20 mouse cellular contexts compared by ENCODE assay signal in the genomic region with DNA sequence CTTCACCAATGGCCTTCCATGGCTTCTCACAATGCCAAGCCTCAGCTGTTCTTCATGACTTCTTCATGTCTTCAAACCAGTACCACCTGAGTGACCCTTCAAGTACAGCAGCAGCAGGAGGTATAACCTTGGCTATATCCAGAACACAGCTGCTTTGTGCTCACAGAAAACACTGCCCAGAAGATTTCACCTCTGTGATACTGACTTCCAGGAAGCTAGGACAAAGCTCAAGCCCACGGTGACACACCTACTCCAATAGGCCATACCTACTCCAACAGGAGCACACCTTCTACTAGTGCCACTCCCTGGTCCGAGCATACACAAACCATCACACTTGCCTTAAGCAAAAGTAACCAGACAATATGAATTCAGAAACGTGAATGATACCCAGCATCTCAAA.
"Had no signal": no experiment of that assay in that cellular context is flagged by ENCODE, and none has a peak within 500 bp of the region (broad histone marks: within the 10 kb centered on the region; RNA-seq: fewer than 3 reads in every experiment).

No protein-coding gene starts in this region.

- H3K36me3 ChIP-seq: midbrain, embryonic 15.5 days had no signal

- H3K27me3 ChIP-seq: kidney, embryonic 15.5 days; liver, embryonic 13.5 days; midbrain, embryonic 12.5 days; midbrain, embryonic 15.5 days; neural tube, embryonic 13.5 days had no signal

- H3K9me3 ChIP-seq: kidney, embryonic 15.5 days; liver, embryonic 13.5 days; midbrain, embryonic 12.5 days; midbrain, embryonic 15.5 days; neural tube, embryonic 13.5 days had no signal

- H3K9ac ChIP-seq: kidney, embryonic 15.5 days; liver, embryonic 13.5 days; lung, embryonic 14.5 days; midbrain, embryonic 12.5 days; midbrain, embryonic 15.5 days; neural tube, embryonic 13.5 days had no signal

- DNase-seq: kidney, adult 8-10 months; kidney, postnatal 10 days; kidney, postnatal 4 days; layer of hippocampus, postnatal 36 days; liver, embryonic 13.5 days; lung, embryonic 14.5 days; right cerebral cortex, adult 18-20 months; right cerebral cortex, postnatal 14 days; right cerebral cortex, postnatal 4 days; spleen, adult 18-20 months; thymus, adult 2 months; thymus, postnatal 14 days; thymus, postnatal 4 days had no signal

- H3K4me3 ChIP-seq: kidney, embryonic 15.5 days; left cerebral cortex, adult 2 months; liver, embryonic 13.5 days; midbrain, embryonic 12.5 days; midbrain, embryonic 15.5 days had no signal

- ATAC-seq: lung, postnatal 0 days; midbrain, embryonic 15.5 days had no signal

- H3K27ac ChIP-seq: kidney, embryonic 15.5 days; left cerebral cortex, adult 2 months; liver, embryonic 13.5 days; macrophage; midbrain, embryonic 12.5 days; midbrain, embryonic 15.5 days; neural tube, embryonic 13.5 days had no signal

- H3K4me2 ChIP-seq: liver, embryonic 13.5 days; lung, embryonic 14.5 days; midbrain, embryonic 12.5 days had no signal
